ENCODE assay signal across 26 mouse cellular contexts in the genomic region with DNA sequence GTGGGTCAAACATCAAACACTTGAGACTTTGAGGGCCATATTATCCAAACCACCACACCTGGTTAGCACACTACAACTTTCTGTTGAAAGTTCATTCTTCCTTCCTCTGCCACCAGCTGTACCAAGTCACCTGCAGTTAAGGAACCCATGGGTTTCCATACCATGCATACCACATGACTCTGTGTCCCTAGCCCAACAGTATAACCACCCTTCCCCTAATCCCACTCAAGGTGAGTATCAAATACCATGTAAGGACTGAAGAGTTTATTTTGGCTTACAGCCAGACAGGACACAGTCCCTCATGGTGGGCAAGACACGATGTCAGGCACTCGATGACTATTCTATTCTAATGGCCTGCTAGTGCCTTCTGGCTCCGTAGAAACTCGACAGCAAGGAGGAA.
"Had no signal": no experiment of that assay in that cellular context is flagged by ENCODE, and none has a peak within 500 bp of the region (broad histone marks: within the 10 kb centered on the region; RNA-seq: fewer than 3 reads in every experiment).

No protein-coding gene starts in this region.

- H3K36me3 ChIP-seq: embryonic facial prominence, embryonic 10.5 days; embryonic facial prominence, embryonic 12.5 days; embryonic facial prominence, embryonic 13.5 days; embryonic facial prominence, embryonic 15.5 days; forebrain, embryonic 10.5 days; forebrain, embryonic 12.5 days; forebrain, embryonic 15.5 days had no signal

- H3K4me1 ChIP-seq: embryonic facial prominence, embryonic 10.5 days; embryonic facial prominence, embryonic 12.5 days; embryonic facial prominence, embryonic 13.5 days; embryonic facial prominence, embryonic 15.5 days; forebrain, embryonic 10.5 days; forebrain, embryonic 12.5 days; forebrain, embryonic 13.5 days; forebrain, embryonic 15.5 days had no signal

- H3K9me3 ChIP-seq: embryonic facial prominence, embryonic 10.5 days; embryonic facial prominence, embryonic 12.5 days; embryonic facial prominence, embryonic 13.5 days; embryonic facial prominence, embryonic 15.5 days; forebrain, embryonic 10.5 days; forebrain, embryonic 12.5 days; forebrain, embryonic 13.5 days; forebrain, embryonic 15.5 days had no signal

- H3K9ac ChIP-seq: embryonic facial prominence, embryonic 12.5 days; embryonic facial prominence, embryonic 13.5 days; embryonic facial prominence, embryonic 15.5 days; forebrain, embryonic 12.5 days; forebrain, embryonic 13.5 days; forebrain, embryonic 15.5 days; forebrain, postnatal 0 days had no signal

- H3K4me3 ChIP-seq: embryonic facial prominence, embryonic 10.5 days; embryonic facial prominence, embryonic 12.5 days; embryonic facial prominence, embryonic 13.5 days; embryonic facial prominence, embryonic 15.5 days; erythroblast, embryonic 14.5 days; forebrain, embryonic 10.5 days; forebrain, embryonic 12.5 days; forebrain, embryonic 13.5 days; forebrain, embryonic 15.5 days; gastrocnemius, adult 2 months had no signal

- H3K27ac ChIP-seq: embryonic facial prominence, embryonic 10.5 days; embryonic facial prominence, embryonic 12.5 days; embryonic facial prominence, embryonic 13.5 days; embryonic facial prominence, embryonic 15.5 days; forebrain, embryonic 10.5 days; forebrain, embryonic 12.5 days; forebrain, embryonic 13.5 days; forebrain, embryonic 15.5 days; gastrocnemius, adult 2 months had no signal

- DNase-seq: cerebellum, adult 18-20 months; cerebellum, adult 8-10 months; cerebellum, adult 9-11 months; cerebellum, postnatal 10 days; cerebellum, postnatal 14 days; cerebellum, postnatal 25 days; cerebellum, postnatal 36 days; embryo, embryonic 11 days; forebrain, postnatal 0 days; gastrocnemius, adult 2 months; gastrocnemius, postnatal 10 days; gastrocnemius, postnatal 14 days; gastrocnemius, postnatal 25 days; gastrocnemius, postnatal 36 days; heart, adult 11 months had no signal

- ATAC-seq: forebrain, embryonic 13.5 days; forebrain, embryonic 14.5 days; forebrain, embryonic 15.5 days; forebrain, embryonic 16.5 days; forebrain, postnatal 0 days had no signal

- H3K27me3 ChIP-seq: embryonic facial prominence, embryonic 12.5 days; embryonic facial prominence, embryonic 13.5 days; embryonic facial prominence, embryonic 15.5 days; forebrain, embryonic 12.5 days; forebrain, embryonic 13.5 days; forebrain, embryonic 15.5 days had no signal

- H3K4me2 ChIP-seq: embryonic facial prominence, embryonic 12.5 days; embryonic facial prominence, embryonic 13.5 days; embryonic facial prominence, embryonic 15.5 days; forebrain, embryonic 12.5 days; forebrain, embryonic 13.5 days; forebrain, embryonic 15.5 days had no signal
